Mouse (Mus musculus) thymus, adult 2 months (tissue): ENCODE measurements at regions not wholly inside any gene's neighbourhood (a gene's known extent, or its start where the extent isn't known, plus 50 kb on each side); places are given as distances from the start of the nearest gene placed in this dataset.

Experiments
- CTCF ChIP-seq: fragments of 200-500 bp; IDR thresholded peaks from 2 replicates; pipeline ENCODE4 v1.5.1; 2012; ENCODE audit warnings: mild to moderate bottlenecking, control low read depth, low read length, moderate library complexity, borderline replicate concordance; ENCODE audit not compliant: control insufficient read depth, poor library complexity, insufficient read depth; ENCODE audit errors: extremely low read depth
- POLR2A ChIP-seq: fragments of 200-500 bp; IDR thresholded peaks from 2 replicates; pipeline ENCODE4 v1.6.1; 2012; ENCODE audit warnings: mild to moderate bottlenecking, low read length, control low read depth, moderate library complexity; ENCODE audit not compliant: control insufficient read depth, poor library complexity, insufficient read depth; ENCODE audit errors: extremely low read depth

GRCm38 (mm10) chr5:75734043-75734442 lies 159.3 kb downstream of the Kit start:
- TF ChIP-seq POLR2A (no peak), CTCF (no peak)
